Mouse (Mus musculus): ENCODE measurements around the gene Smyd1.

Gene Smyd1

DNA sequence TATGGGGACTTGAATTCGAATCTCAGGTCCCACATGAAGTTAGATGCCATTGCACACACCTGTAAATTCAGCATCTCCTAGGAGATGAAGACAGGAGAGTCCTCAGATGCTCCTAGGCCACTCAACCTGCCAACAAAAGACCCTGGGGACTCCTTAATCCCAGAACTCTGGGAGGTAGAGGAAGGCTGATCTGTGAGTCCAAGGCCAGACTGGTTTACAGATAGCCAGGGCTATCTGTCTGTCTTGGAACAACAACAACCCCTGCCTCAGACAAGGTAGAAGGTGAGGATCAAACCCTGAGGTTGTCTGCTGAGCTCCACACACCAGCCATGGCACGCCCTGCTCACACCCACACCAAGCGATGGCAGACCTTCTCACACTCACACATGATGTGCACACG is 62.9 kb downstream of the Smyd1 start:
- no peak for DNase-seq (ENCODE audit: low spot score)

DNA sequence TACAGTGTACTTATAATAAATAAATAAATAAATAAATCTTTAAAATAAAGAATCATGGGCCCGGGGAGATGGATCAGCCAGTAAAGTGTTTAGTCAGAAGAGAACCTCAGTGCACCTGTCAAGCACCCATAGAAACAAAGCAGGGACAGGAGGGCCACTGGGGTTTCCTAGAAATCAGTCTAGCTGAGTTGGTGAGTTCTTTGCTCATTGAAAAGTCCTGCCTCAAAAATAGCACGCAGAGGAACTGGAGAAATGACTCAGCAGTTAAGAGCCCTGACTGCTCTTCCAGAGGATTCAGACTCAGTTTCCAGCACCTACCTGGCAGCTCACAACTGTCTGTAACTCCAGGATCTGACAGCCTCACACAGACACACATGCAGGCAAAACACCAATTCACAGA is 63.5 kb downstream of the Smyd1 start:
- no peak for DNase-seq (ENCODE audit: low spot score)

GRCm38 (mm10) chr6:71257375-71257774 is 64.7 kb downstream of the Smyd1 start:
- DNase-seq (ENCODE audit: low spot score) = no peak

GRCm38 (mm10) chr6:71256166-71256565 is 65.9 kb downstream of the Smyd1 start:
- no peak for DNase-seq (ENCODE audit: low spot score)

DNA sequence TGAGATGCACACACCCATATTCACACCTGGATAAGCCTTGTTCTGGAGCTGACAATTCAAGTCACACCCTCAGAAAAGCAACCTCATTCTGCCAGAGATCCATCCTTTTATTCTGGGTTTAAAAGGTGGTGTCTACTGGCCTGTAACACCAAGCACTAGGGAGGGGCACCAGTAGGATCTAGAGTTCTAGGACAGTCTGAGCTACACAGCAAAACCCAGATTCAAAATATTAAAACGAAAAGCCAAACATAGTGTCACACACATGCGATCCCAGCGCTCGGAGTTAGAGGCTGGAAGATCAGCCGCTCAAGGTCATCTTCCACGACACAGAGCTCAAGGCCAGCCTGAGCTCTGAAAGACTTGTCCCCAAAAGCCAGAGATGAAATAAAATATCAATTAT is 67.6 kb downstream of the Smyd1 start:
- DNase-seq (ENCODE audit: low spot score) = no peak

- DNase-seq (ENCODE audit: low spot score) = no peak
Observed at GRCm38 (mm10) chr6:71250951-71251350, 71.1 kb downstream of the Smyd1 start.

DNA sequence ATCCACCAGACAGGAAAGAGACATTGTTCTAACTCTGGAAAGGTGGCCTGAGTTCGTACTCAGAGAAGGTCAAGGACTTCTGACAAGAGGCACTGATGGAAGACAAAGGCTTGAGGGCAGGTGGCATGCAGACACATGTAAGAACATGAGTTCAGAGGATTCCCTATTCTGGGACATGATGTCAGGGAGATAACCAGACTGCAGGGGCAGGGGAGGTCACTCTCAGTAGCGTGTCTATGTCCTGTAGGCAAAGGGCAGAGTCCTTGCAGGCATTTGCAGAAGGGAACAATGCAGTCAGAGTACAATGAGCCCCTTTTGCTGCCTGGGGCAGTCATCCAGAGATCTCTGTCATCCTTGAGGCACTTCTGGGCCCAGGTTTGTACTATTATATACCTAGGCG is 72.4 kb downstream of the Smyd1 start:
- no peak for DNase-seq (ENCODE audit: low spot score)

DNA sequence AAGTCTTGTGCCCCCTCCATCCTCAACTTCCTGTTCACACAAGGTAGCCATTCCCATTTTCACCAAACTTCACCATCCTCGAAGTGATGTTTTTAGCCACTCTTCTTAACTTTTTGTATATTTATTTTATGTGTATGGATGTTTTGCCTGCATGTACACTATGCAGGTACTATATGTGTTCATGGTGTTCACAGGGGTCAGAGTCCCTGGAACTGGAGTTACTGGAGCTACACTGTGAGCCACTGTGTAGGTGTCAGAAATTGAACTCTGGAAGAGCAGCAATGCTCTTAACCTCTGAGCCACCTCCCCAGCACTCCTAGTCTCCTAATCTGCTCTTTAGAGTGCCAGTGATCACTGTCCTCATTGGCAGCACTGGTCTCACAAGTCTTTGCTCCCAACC is 73.6 kb downstream of the Smyd1 start:
- no peak for DNase-seq (ENCODE audit: low spot score)

GRCm38 (mm10) chr6:71243258-71243657 is 78.8 kb downstream of the Smyd1 start:
- DNase-seq (ENCODE audit: low spot score) = no peak

DNA sequence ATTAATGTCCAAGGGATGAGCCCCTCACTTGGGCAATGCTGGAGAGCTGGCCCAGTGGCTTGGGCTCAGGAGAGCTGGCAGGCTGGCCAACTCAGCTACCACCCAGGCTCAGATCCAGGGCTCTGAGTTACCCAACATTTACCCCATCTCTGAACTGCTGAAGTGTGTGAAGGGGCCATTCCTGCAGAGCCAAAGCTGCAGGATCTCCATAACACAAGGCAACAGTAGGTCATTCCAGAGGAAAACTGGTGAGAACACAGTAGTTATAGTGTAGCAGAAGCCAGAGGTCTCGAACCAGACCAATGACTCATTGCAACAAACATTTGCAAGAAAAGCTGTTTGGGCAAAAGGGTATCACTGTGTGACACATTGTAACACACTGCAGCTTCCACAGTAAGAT is 79.2 kb downstream of the Smyd1 start:
- no peak for DNase-seq (ENCODE audit: low spot score)

DNA sequence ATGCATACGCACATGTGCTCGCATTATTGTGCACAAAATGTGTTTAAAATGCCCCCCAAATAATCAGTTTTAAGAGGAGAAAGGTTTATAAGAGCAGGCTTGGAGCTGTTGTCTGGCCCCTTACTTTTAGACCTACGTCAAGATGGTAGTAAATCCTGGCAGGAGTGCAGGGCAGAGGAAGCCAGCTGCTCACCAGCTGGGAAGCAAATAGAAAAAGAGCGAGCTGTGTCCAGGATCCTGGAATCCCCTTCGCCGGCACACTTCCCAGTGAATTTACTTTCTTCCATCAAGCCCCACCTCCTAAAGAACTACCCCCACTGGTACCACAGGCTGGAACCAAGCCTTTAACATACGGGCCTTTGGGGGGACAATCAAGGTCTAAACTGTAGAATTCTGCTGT is 81.2 kb downstream of the Smyd1 start:
- no peak for DNase-seq (ENCODE audit: low spot score)

DNA sequence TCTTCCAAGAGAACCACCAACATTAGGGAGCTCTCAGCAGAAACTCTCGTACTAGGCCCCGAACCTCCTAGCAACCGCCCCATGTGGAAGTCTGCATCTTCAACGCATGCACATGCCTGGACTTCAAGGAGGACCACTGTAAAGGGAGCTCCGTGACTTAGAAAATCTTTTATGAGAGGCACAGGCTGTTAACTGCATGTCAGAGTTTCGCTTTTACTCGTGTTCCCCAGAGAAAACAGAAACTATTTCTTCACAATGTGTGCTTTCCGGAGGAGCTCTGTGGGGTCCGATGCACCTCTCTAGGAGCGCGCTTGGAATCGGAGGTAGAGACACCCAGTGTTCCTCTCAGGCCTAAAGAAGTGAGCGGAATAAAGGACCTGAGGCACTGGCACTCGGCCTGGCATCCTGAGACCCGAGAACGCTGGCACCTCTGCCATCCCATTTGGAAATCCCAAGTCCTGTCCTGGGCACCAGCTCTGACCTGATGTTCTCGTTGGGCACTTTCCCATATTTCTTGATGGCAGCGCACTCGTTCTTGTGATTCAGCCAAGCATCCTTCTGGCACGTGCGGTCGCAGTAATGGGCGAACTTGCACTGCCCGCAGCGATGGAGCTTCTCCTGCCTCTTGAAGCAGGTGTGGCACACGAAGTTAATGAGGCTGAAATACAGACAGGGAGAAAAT is 82.8 kb downstream of the Smyd1 start:
- no peak for DNase-seq (ENCODE audit: low spot score)

DNA sequence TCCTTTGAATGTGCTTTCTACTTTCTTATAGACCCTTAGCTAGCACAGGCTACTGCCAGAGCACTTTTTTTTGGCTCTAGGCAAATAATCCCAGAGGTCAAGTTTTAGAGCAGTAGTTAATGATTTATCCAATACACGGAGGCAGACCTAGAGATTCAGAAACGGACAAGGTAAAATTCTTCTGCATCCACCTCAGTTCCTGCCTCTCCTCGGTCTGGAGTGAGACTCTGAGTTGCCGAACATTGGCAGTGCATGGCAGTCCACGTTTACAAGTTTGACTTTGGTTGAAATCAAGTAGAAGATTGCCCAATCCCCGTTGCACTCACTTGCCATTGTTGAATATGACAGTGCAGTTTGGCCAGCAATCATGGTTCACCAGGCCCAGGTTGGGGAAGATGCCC is 85.0 kb downstream of the Smyd1 start:
- peak; percentile 50 for DNase-seq (ENCODE audit: low spot score)

DNA sequence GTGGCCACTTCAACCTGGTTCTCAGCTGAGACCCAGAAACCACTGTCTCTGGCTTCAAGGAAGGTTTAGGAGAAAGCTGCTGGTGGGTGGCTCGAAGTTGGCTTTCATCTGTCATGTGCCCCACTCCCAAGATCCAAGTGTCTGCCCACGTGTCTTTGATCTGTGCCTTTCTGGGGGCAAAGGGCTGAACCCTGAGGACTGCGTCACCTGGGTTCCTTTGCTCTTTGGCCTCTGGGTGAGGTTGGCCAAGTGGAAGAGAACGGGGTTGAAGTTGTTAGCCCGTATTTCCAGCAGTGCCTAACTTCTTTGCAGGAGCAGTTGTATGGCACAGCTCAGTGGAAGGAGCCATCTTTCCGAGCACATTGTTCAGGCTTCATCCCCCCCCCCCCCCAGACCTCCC is 85.5 kb downstream of the Smyd1 start:
- DNase-seq (ENCODE audit: low spot score) = peak; percentile 73

- peak; percentile 63 for DNase-seq (ENCODE audit: low spot score)
Observed at GRCm38 (mm10) chr6:71235944-71236343, 86.1 kb downstream of the Smyd1 start.

GRCm38 (mm10) chr6:71235121-71235520 is 86.9 kb downstream of the Smyd1 start:
- DNase-seq (ENCODE audit: low spot score) = no peak

- peak; percentile 48 for DNase-seq (ENCODE audit: low spot score)
Observed at GRCm38 (mm10) chr6:71227157-71227770, 94.8 kb downstream of the Smyd1 start.

- no peak for DNase-seq (ENCODE audit: low spot score)
Observed at GRCm38 (mm10) chr6:71226544-71226943, 95.5 kb downstream of the Smyd1 start.

DNA sequence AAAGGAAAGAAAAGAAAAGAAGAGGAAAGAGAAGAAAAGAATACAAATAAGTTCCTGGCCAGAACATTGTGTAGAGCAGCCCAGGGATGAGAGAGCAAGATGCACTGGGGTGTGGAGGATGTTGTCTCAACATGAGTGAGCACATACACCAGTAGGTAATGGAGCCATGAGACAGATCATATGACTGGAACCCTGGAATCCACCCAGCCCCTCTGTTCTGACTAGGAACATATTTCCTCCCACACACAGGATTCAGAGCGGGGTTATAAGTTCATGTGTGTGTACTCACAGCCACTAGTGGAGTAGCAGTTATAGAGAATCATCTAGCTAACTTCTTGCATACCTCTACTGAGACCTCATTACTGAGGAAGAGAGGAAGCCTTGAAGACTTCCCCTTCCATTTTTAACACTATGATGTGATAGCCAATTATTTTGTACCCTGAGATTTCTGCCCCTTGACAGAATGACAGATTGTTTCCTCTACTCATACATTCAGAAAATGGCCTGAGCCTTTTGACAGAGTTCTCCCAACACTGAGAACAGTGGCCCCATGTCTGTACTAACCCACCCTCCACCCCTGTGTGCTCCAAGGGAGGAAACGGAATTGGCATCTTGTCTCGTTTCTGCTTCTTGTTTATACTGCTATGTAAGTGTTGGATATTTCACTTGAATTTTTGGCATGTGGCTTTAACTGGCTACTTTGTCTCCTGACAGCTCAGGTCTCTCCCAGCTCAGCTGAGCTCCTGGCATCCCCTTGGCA is 97.7 kb downstream of the Smyd1 start:
- no peak for DNase-seq (ENCODE audit: low spot score)

DNA sequence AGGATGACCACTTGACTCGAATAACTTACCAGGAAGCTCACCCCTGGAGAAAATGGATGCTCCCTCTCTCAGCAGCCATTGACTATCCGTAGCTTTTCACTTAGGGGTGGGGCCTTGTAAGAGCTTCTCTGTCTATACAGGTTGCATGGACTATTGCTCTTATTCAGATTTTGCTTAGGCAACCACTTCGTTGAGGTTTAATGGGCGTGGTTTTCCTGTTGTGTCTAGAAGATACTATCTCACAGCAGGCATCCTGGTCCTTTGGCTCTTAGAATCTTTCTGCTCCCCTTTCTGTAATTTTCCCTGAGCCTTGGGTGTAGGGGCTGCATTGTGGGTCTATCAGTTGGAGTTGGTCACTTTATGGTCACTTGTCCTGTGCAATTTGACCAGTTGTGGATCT is 100.5 kb downstream of the Smyd1 start:
- no peak for DNase-seq (ENCODE audit: low spot score)

DNA sequence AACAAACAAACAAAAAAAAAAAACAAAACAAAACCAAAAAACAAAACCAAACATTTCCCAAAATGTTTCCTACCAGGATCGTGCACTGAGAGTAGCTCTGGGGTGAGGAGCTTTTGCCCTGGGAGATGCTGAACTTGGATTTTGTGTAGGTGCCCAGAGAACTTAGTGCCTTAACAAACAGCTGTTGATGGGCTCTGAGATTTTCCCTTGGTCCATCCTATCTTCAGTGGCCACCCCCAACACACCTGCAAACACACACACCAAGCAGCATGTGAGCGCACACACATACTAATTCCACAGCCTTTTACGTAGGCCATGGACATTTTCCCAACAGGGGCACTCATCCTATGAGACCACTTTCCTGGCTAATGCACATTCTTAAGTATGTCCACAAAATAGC is 109.6 kb downstream of the Smyd1 start:
- DNase-seq (ENCODE audit: low spot score) = no peak

DNA sequence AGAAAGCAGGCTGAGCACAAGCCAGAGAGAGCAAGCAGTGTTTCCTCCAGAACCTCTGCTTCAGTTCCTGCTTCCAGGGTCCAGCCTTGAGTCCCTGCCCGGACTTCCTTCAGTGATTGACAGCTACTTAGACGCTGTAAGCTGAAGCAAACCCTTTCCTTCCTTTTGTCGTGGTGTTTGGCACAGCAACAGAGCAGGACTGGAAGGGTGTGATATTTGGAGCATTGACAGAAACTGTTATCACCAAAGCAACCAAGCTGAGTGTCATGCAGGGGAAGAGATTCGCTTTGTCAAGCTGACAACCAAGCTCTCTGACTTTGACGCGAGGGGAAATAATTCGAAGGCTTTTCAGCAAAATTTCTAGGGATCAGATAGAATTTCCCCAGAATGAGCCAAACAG is 110.1 kb downstream of the Smyd1 start:
- DNase-seq (ENCODE audit: low spot score) = no peak

GRCm38 (mm10) chr6:71208691-71209090 is 113.3 kb downstream of the Smyd1 start:
- DNase-seq (ENCODE audit: low spot score) = no peak

All from yolk sac, embryonic 10.5 days (tissue).